ENCODE assay signal across 35 mouse cellular contexts in genomic region chr13:41094160-41094559, GRCm38 (mm10). TPM values are rescaled to one million over a fixed set of nuclear protein-coding genes. Genes with fewer than 3 reads are reported as not detected.
A peak's percentile ranks its signal among the peaks of the same experiment; 100 is the strongest.
DNase-seq lines count a peak whose midpoint lies in the region; ATAC-seq and TF ChIP-seq lines count a peak whose summit lies in the region.
"Had no signal": no experiment of that assay in that cellular context is flagged by ENCODE, and none has a peak within 500 bp of the region (broad histone marks: within the 10 kb centered on the region; RNA-seq: fewer than 3 reads in every experiment).

No protein-coding gene starts in this region.

- 74% methylated on average over 10 of the region's 10 CpGs for WGBS in forebrain, postnatal 0 days
- WGBS in forebrain, embryonic 12.5 days, result 86% methylated on average over 10 of the region's 10 CpGs
- 67% methylated on average over 10 of the region's 10 CpGs for WGBS in lung, embryonic 14.5 days

- no peaks in the 10 kb centered on the region for H3K4me1 ChIP-seq in forebrain, postnatal 0 days (ENCODE audit: insufficient read depth)
- 0 out of 2 replicates have a peak, but pooled peaks cover 3% of the 10 kb centered on the region for H3K4me1 ChIP-seq in forebrain, embryonic 12.5 days
- no peaks in the 10 kb centered on the region for H3K4me1 ChIP-seq in lung, embryonic 14.5 days (ENCODE audit: insufficient read depth)
- H3K4me1 ChIP-seq: embryonic facial prominence, embryonic 13.5 days; hindbrain, embryonic 15.5 days; intestine, embryonic 15.5 days had no signal

- DNase-seq in forebrain, postnatal 0 days, result no peak
- peak; percentile 31 for DNase-seq in lung, embryonic 14.5 days
- no peak for DNase-seq in lung, postnatal 14 days
- peak; percentile 34 for DNase-seq in retina, postnatal 1 day
- DNase-seq in retina, embryonic 14.5 days (ENCODE audit: low spot score), result no peak
- no peak for DNase-seq in frontal cortex, postnatal 14 days (ENCODE audit: low spot score in 2 of 2)
- DNase-seq: adrenal gland, postnatal 10 days; adrenal gland, postnatal 36 days; B cell, adult 2 months; cerebellum, adult 11-12 months; cerebellum, adult 8-10 months; cerebellum, postnatal 10 days; cerebellum, postnatal 36 days; embryo, embryonic 11 days; gastrocnemius, adult 2 months; gastrocnemius, postnatal 14 days; heart, adult 18-20 months; heart, postnatal 14 days; heart, postnatal 4 days had no signal

- no peak overlapping the region for H3K4me3 ChIP-seq in forebrain, postnatal 0 days (ENCODE audit: low read depth, low read length)
- H3K4me3 ChIP-seq in forebrain, embryonic 12.5 days (replicated peaks), result no peak overlapping the region
- H3K4me3 ChIP-seq in lung, embryonic 14.5 days (ENCODE audit: low read depth, low read length), result no peak overlapping the region
- H3K4me3 ChIP-seq: embryonic facial prominence, embryonic 10.5 days; embryonic facial prominence, embryonic 13.5 days; erythroblast, embryonic 14.5 days; gastrocnemius, adult 2 months; heart, embryonic 13.5 days; hindbrain, embryonic 15.5 days; intestine, embryonic 15.5 days had no signal

- H3K27ac ChIP-seq in forebrain, postnatal 0 days (ENCODE audit: low read depth, low read length), result no peak overlapping the region
- no peak overlapping the region for H3K27ac ChIP-seq in forebrain, embryonic 12.5 days
- no peak overlapping the region for H3K27ac ChIP-seq in lung, embryonic 14.5 days (ENCODE audit: low read depth)
- H3K27ac ChIP-seq: embryonic facial prominence, embryonic 10.5 days; embryonic facial prominence, embryonic 13.5 days; gastrocnemius, adult 2 months; heart, embryonic 13.5 days; hindbrain, embryonic 15.5 days; intestine, embryonic 15.5 days had no signal

- no peaks in the 10 kb centered on the region for H3K36me3 ChIP-seq in forebrain, postnatal 0 days (ENCODE audit: insufficient read depth)
- no peaks in the 10 kb centered on the region for H3K36me3 ChIP-seq in forebrain, embryonic 12.5 days (replicated peaks)
- H3K36me3 ChIP-seq in lung, embryonic 14.5 days (ENCODE audit: insufficient read depth), result no peaks in the 10 kb centered on the region
- H3K36me3 ChIP-seq: embryonic facial prominence, embryonic 10.5 days; embryonic facial prominence, embryonic 13.5 days; G1E; heart, embryonic 13.5 days; hindbrain, embryonic 15.5 days; intestine, embryonic 15.5 days had no signal

- no peak overlapping the region for H3K9ac ChIP-seq in forebrain, postnatal 0 days
- no peak overlapping the region for H3K9ac ChIP-seq in forebrain, embryonic 12.5 days
- H3K9ac ChIP-seq in lung, embryonic 14.5 days, result no peak overlapping the region
- H3K9ac ChIP-seq: embryonic facial prominence, embryonic 13.5 days; heart, embryonic 13.5 days; hindbrain, embryonic 15.5 days; intestine, embryonic 15.5 days had no signal

- TF ChIP-seq CTCF in forebrain, postnatal 0 days (IDR thresholded peaks at IDR 0.05; ENCODE audit: low read depth), result no peak
- no peak for TF ChIP-seq CTCF in lung, embryonic 14.5 days (IDR thresholded peaks at IDR 0.05; ENCODE audit: low read depth)

- no peaks in the 10 kb centered on the region for H3K27me3 ChIP-seq in forebrain, postnatal 0 days (ENCODE audit: insufficient read depth, low read length)
- H3K27me3 ChIP-seq in forebrain, embryonic 12.5 days, result peaks cover 3% of the 10 kb centered on the region; the same call in 1 of the 2 replicates
- H3K27me3 ChIP-seq in lung, embryonic 14.5 days (ENCODE audit: insufficient read depth, low read length), result peaks cover 15% of the 10 kb centered on the region; the same call in 1 of the 2 replicates
- H3K27me3 ChIP-seq: hindbrain, embryonic 15.5 days; intestine, embryonic 15.5 days had no signal

- no peak overlapping the region for H3K4me2 ChIP-seq in forebrain, postnatal 0 days (ENCODE audit: low read depth)
- H3K4me2 ChIP-seq in forebrain, embryonic 12.5 days, result no peak overlapping the region
- H3K4me2 ChIP-seq in lung, embryonic 14.5 days, result no peak overlapping the region
- H3K4me2 ChIP-seq: embryonic facial prominence, embryonic 13.5 days; heart, embryonic 13.5 days; hindbrain, embryonic 15.5 days; intestine, embryonic 15.5 days had no signal

- no peaks in the 10 kb centered on the region for H3K9me3 ChIP-seq in forebrain, postnatal 0 days (ENCODE audit: low read length)
- H3K9me3 ChIP-seq in forebrain, embryonic 12.5 days, result no peaks in the 10 kb centered on the region
- H3K9me3 ChIP-seq in lung, embryonic 14.5 days (ENCODE audit: low read depth, low read length), result no peaks in the 10 kb centered on the region
- H3K9me3 ChIP-seq: embryonic facial prominence, embryonic 10.5 days; embryonic facial prominence, embryonic 13.5 days; G1E; heart, embryonic 13.5 days; hindbrain, embryonic 15.5 days; intestine, embryonic 15.5 days had no signal

- ATAC-seq in forebrain, postnatal 0 days, result peak; percentile 51; the same call in 1 of the 2 replicates
- ATAC-seq in forebrain, embryonic 12.5 days (ENCODE audit: low FRiP score), result no peak
- ATAC-seq in lung, embryonic 14.5 days (ENCODE audit: insufficient read depth), result no peak
- ATAC-seq: forebrain, embryonic 14.5 days; intestine, embryonic 15.5 days; Patski had no signal

RNA-seq across cellular contexts. Expression of gene Mak, which starts 14.7 kb away (rescaled TPM):
- 1.5 and 2.3 TPM in 2 replicates for total RNA-seq in forebrain, postnatal 0 days (2014; rRNA removed)
- 1.2 and 1.9 TPM in 2 replicates for polyA plus RNA-seq in forebrain, postnatal 0 days (2015; fragmentation: Nextera tagmentation; extraction: Ambion mirVana)
- polyA plus RNA-seq in forebrain, embryonic 12.5 days (2016; fragmentation: Nextera tagmentation; extraction: Ambion mirVana), result 0.78 and 0.91 TPM in 2 replicates
- 0.93 and 1.2 TPM in 2 replicates for polyA plus RNA-seq in lung, embryonic 14.5 days (2014; fragmentation: Nextera tagmentation; extraction: Ambion mirVana)
- total RNA-seq: adrenal gland, postnatal 36 days; CH12.LX; gastrocnemius, adult 2 months; gastrocnemius, postnatal 14 days; gastrocnemius, postnatal 4 days; heart, postnatal 4 days had no signal
- polyA plus RNA-seq: erythroblast, embryonic 14.5 days; G1E had no signal

RNA-seq across cellular contexts. Expression of gene Gcm2, which starts 16.7 kb away (rescaled TPM):
- not detected in 2 replicates for total RNA-seq in forebrain, postnatal 0 days (2014; rRNA removed)
- not detected in 2 replicates for polyA plus RNA-seq in forebrain, postnatal 0 days (2015; fragmentation: Nextera tagmentation; extraction: Ambion mirVana)
- not detected in 2 replicates for polyA plus RNA-seq in forebrain, embryonic 12.5 days (2016; fragmentation: Nextera tagmentation; extraction: Ambion mirVana)
- polyA plus RNA-seq in lung, embryonic 14.5 days (2014; fragmentation: Nextera tagmentation; extraction: Ambion mirVana), result not detected in 2 replicates
- total RNA-seq: adrenal gland, adult 18-20 months; adrenal gland, postnatal 10 days; adrenal gland, postnatal 36 days; G1E; gastrocnemius, adult 2 months; gastrocnemius, postnatal 14 days; gastrocnemius, postnatal 4 days; heart, adult 18-20 months; heart, postnatal 14 days; heart, postnatal 4 days had no signal
- polyA plus RNA-seq: cortical plate, adult 2 months; embryonic facial prominence, embryonic 13.5 days; erythroblast, embryonic 14.5 days; forebrain, embryonic 14.5 days; G1E; heart, embryonic 13.5 days; heart, embryonic 16.5 days; hindbrain, embryonic 15.5 days; intestine, embryonic 15.5 days; Patski had no signal

RNA-seq across cellular contexts. Expression of gene Sycp2l, which starts 19.9 kb away (rescaled TPM):
- not detected in 2 replicates for total RNA-seq in forebrain, postnatal 0 days (2014; rRNA removed)
- polyA plus RNA-seq in forebrain, postnatal 0 days (2015; fragmentation: Nextera tagmentation; extraction: Ambion mirVana), result not detected in 2 replicates
- polyA plus RNA-seq in forebrain, embryonic 12.5 days (2016; fragmentation: Nextera tagmentation; extraction: Ambion mirVana), result not detected in 2 replicates
- 0.11 TPM in 1 of 2 replicates, not detected in the other for polyA plus RNA-seq in lung, embryonic 14.5 days (2014; fragmentation: Nextera tagmentation; extraction: Ambion mirVana)
- total RNA-seq: adrenal gland, adult 18-20 months; adrenal gland, postnatal 10 days; adrenal gland, postnatal 36 days; G1E; gastrocnemius, adult 2 months; gastrocnemius, postnatal 14 days; gastrocnemius, postnatal 4 days; heart, adult 18-20 months; heart, postnatal 14 days; heart, postnatal 4 days had no signal
- polyA plus RNA-seq: erythroblast, embryonic 14.5 days; G1E; heart, embryonic 16.5 days; hindbrain, embryonic 11.5 days; hindbrain, embryonic 15.5 days; Patski had no signal

Comparison
In these comparisons a context has a peak if more than half of its experiments do, and no peak if none do; other contexts are left out.
1. DNase-seq: peak in lung, embryonic 14.5 days (single experiment) and retina, postnatal 1 day (single experiment); none in forebrain, postnatal 0 days (single experiment), lung, postnatal 14 days (single experiment), retina, embryonic 14.5 days (single experiment) and frontal cortex, postnatal 14 days (0 of 2).